Mouse (Mus musculus): Measurements from ENCODE around the gene Vrtn. TPM values are rescaled to one million over a fixed set of nuclear protein-coding genes. Genes with fewer than 3 reads are reported as not detected.

Gene Vrtn
- total RNA-seq, 4 experiments from 2014 or later = not detected

GRCm38 (mm10) chr12:84689051-84689450, 48.2 kb downstream of the Vrtn start:
- no peak for DNase-seq

DNA sequence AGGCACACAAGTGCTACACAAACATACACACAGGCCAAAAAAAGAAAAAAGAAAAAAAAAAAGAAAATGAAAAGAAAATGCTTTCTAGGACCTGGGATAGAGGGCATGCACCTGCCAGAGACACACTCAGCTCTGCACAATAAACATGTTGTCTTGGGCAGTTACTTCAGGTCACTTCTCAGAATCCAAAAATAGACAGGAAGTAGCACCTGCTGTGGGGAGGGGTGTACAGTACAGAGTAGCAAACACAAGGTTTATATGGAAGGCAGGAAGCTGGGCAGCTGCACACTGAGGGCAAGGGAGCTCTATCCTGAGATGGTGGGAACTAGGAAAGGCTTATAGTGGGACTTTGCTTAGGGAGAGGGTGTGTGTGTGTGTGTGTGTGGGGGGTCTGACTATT, 50.5 kb downstream of the Vrtn start:
- no peak for DNase-seq

DNA sequence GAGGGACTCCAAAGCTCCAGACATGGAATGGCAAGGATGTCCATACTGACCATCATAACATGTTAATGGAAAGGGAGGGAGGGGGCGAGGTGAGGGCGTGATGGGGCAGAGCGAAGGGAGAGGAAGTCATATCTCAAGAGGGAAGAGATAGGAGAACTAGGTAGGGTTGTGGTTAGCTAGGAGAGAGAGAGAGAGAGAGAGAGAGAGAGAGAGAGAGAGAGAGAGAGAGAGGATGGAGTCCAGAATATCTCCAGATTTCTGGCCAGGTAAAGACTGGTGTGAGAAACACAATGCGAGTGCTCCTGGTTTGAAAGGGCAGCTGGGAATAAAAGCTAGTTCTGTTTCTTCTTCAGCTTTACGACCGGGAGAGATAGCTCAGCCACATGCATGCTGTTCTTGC, 51.3 kb downstream of the Vrtn start:
- no peak for DNase-seq

DNA sequence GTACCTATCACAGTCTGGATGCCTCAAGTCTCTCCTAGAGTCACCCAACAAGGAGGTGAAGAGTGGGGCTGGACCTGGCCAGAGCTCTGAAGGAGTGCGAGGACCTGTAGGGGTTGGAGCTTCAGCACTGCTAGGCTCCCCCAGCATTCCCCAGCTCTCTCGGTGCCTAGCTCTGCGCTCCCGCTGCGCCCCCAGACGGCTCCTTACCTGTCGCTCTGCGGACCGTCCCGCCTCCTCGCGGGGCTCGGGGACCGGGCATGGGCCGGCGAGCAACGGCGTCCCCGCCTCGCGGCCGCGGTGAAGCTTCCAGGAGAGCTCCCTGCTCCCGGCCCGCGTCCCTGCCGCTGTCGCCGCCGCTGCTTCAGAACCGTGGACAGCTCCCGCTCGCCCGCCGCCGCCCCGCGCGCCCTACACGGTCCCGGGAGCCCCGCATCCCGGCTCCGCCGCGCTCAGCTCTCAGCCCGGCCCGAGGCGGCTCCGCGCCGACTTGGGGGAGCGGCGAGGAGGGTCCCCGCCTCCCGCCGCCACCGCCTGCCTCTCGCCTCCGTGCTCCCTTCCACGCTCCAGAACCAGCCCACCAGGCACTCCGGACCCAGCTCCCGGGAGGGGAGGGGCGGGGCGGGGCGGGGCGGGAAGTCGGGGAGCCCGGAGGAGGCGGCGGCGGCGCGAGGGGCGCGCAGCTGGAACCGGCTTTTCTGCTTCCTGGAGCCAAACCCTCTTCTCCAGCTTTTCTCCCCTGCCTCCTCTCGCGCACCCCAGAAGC, 57.7 kb downstream of the Vrtn start, which contains the start of gene Syndig1l:
Syndig1l (minus strand) TSS at position 513 of the 763 bp plus-strand sequence.
- DNase-seq = peak; percentile 47

Other genes with a start within 250 kb of the Vrtn start
- 100 to 1,000 TPM; 101 to 157 (median 123) TPM for gene Entpd5, start 232.0 kb upstream of the Vrtn start, total RNA-seq (2022)
- 1 to 10 TPM; 1.2 to 3.5 (median 2.0) TPM for gene Bbof1, start 231.9 kb upstream of the Vrtn start, total RNA-seq (2022)
- gene Rnf113a2, start 223.8 kb upstream of the Vrtn start, total RNA-seq (2022) = 10 to 100 TPM; 15.0 to 19.2 (median 17.6) TPM
- 100 to 1,000 TPM; 125 to 228 (median 171) TPM for gene Aldh6a1, start 190.0 kb upstream of the Vrtn start, total RNA-seq (2022)
- gene Lin52, start 189.6 kb upstream of the Vrtn start, total RNA-seq (2022) = 10 to 100 TPM; 17.8 to 21.3 (median 19.6) TPM
- under 1 TPM in 1 of 4 experiments, not detected in 3; 0.08 TPM for gene Vsx2, start 71.3 kb upstream of the Vrtn start, total RNA-seq (2022)
- 10 to 100 TPM; 10.9 to 16.3 (median 13.8) TPM for gene Abcd4, start 23.6 kb upstream of the Vrtn start, total RNA-seq (2022)
- not detected for gene Syndig1l, start 57.8 kb downstream of the Vrtn start, total RNA-seq (2022)
- 100 to 1,000 TPM in 1 of 4 experiments, 10 to 100 TPM in 3; 79.8 to 105 (median 86.2) TPM for gene Npc2, start 132.1 kb downstream of the Vrtn start, total RNA-seq (2022)
- 10 to 100 TPM; 53.6 to 69.2 (median 65.4) TPM for gene Isca2, start 132.2 kb downstream of the Vrtn start, total RNA-seq (2022)
- 1 to 10 TPM; 1.6 to 7.3 (median 5.3) TPM for gene Ltbp2, start 235.5 kb downstream of the Vrtn start, total RNA-seq (2022)

Measured in adrenal gland, adult 8-10 months (tissue).